Mouse (Mus musculus): ENCODE measurements around the gene Tirap. TPM values are rescaled to one million over a fixed set of nuclear protein-coding genes. Genes with fewer than 3 reads are reported as not detected.
"Not testable (repeated sequence)": the region's sequence is repeated elsewhere in the genome, so short reads cannot be mapped to it uniquely, and the experiment has no call there.

Gene Tirap
- polyA plus RNA-seq, 1 experiment from 2014 or later: 15.6 TPM

GRCm38 (mm10) chr9:35156862-35157261 is 43.2 kb downstream of the Tirap start:
- Histone ChIP-seq H3K4me1 (replicated peaks) (peaks cover 2% of the 10 kb centered on the region; the same call in 1 of the 2 replicates), H3K27me3 (ENCODE audit: insufficient read depth, poor library complexity, severe bottlenecking) (no peaks in the 10 kb centered on the region), H3K9me3 (no peaks in the 10 kb centered on the region), H3K36me3 (peaks cover 7% of the 10 kb centered on the region), H3K4me3 (no peak overlapping the region), H3K27ac (no peak overlapping the region)
- WGBS: 82% methylated on average over 4 of the region's 4 CpGs
- no peak for DNase-seq (ENCODE audit: low spot score)

- H3K4me3 ChIP-seq: no peak overlapping the region
- no peak overlapping the region for H3K27ac ChIP-seq
- H3K9me3 ChIP-seq: no peaks in the 10 kb centered on the region
- DNase-seq (ENCODE audit: low spot score): no peak
- H3K4me1 ChIP-seq (replicated peaks): peaks cover 2% of the 10 kb centered on the region; the same call in 1 of the 2 replicates
- H3K36me3 ChIP-seq: peaks cover 7% of the 10 kb centered on the region
- no peaks in the 10 kb centered on the region for H3K27me3 ChIP-seq (ENCODE audit: insufficient read depth, poor library complexity, severe bottlenecking)
- 95% methylated on average over 5 of the region's 5 CpGs for WGBS
These were observed 43.9 kb downstream of the Tirap start for GRCm38 (mm10) chr9:35156002-35156710.

GRCm38 (mm10) chr9:35152923-35153322 is 47.2 kb downstream of the Tirap start:
- no peaks in the 10 kb centered on the region for H3K9me3 ChIP-seq
- DNase-seq (ENCODE audit: low spot score): no peak
- peaks cover 7% of the 10 kb centered on the region for H3K36me3 ChIP-seq
- no peaks in the 10 kb centered on the region; the same call in 1 of the 2 replicates for H3K4me1 ChIP-seq (replicated peaks)
- H3K27ac ChIP-seq: no peak overlapping the region
- H3K27me3 ChIP-seq (ENCODE audit: insufficient read depth, poor library complexity, severe bottlenecking): no peaks in the 10 kb centered on the region
- H3K4me3 ChIP-seq: no peak overlapping the region
- 93% methylated on average over 1 of the region's 1 CpGs for WGBS

- H3K4me3 ChIP-seq; H3K36me3 ChIP-seq; H3K9me3 ChIP-seq; H3K27me3 ChIP-seq (ENCODE audit: insufficient read depth, poor library complexity, severe bottlenecking); H3K27ac ChIP-seq; DNase-seq (ENCODE audit: low spot score); H3K4me1 ChIP-seq (replicated peaks): not testable (repeated sequence)
These were observed 51.3 kb downstream of the Tirap start for GRCm38 (mm10) chr9:35148822-35149221.

GRCm38 (mm10) chr9:35147261-35147660 is 52.8 kb downstream of the Tirap start:
- not testable (repeated sequence) for H3K9me3 ChIP-seq; H3K27me3 ChIP-seq (ENCODE audit: insufficient read depth, poor library complexity, severe bottlenecking); H3K27ac ChIP-seq; H3K4me3 ChIP-seq; H3K4me1 ChIP-seq (replicated peaks); H3K36me3 ChIP-seq; DNase-seq (ENCODE audit: low spot score)
- 95% methylated on average over 14 of the region's 14 CpGs for WGBS

- no peaks in the 10 kb centered on the region for H3K9me3 ChIP-seq
- H3K4me1 ChIP-seq (replicated peaks): 0 out of 2 replicates have a peak, but pooled peaks cover 9% of the 10 kb centered on the region
- no peaks in the 10 kb centered on the region for H3K36me3 ChIP-seq
- H3K4me3 ChIP-seq: no peak overlapping the region
- no peaks in the 10 kb centered on the region for H3K27me3 ChIP-seq (ENCODE audit: insufficient read depth, poor library complexity, severe bottlenecking)
- 76% methylated on average over 1 of the region's 1 CpGs for WGBS
- H3K27ac ChIP-seq: no peak overlapping the region
- DNase-seq (ENCODE audit: low spot score): no peak
These were observed 54.3 kb downstream of the Tirap start for GRCm38 (mm10) chr9:35145829-35146228.

- no peak for DNase-seq (ENCODE audit: low spot score)
- no peak overlapping the region for H3K4me3 ChIP-seq
- H3K27ac ChIP-seq: no peak overlapping the region
- H3K4me1 ChIP-seq (replicated peaks): 0 out of 2 replicates have a peak, but pooled peaks cover 9% of the 10 kb centered on the region
- 88% methylated on average over 9 of the region's 9 CpGs for WGBS
- no peaks in the 10 kb centered on the region for H3K36me3 ChIP-seq
- H3K27me3 ChIP-seq (ENCODE audit: insufficient read depth, poor library complexity, severe bottlenecking): no peaks in the 10 kb centered on the region
- no peaks in the 10 kb centered on the region for H3K9me3 ChIP-seq
These were observed 55.0 kb downstream of the Tirap start for GRCm38 (mm10) chr9:35145118-35145517.

- no peak for DNase-seq (ENCODE audit: low spot score)
- no peaks in the 10 kb centered on the region for H3K36me3 ChIP-seq
- H3K27ac ChIP-seq: no peak overlapping the region
- H3K4me1 ChIP-seq (replicated peaks): 0 out of 2 replicates have a peak, but pooled peaks cover 9% of the 10 kb centered on the region
- no peak overlapping the region for H3K4me3 ChIP-seq
- no peaks in the 10 kb centered on the region for H3K27me3 ChIP-seq (ENCODE audit: insufficient read depth, poor library complexity, severe bottlenecking)
- no peaks in the 10 kb centered on the region for H3K9me3 ChIP-seq
- WGBS: 85% methylated on average over 2 of the region's 2 CpGs
These were observed 57.9 kb downstream of the Tirap start for GRCm38 (mm10) chr9:35142221-35142620.

- Histone ChIP-seq H3K9me3 (no peaks in the 10 kb centered on the region), H3K4me1 (replicated peaks) (no peaks in the 10 kb centered on the region), H3K4me3 (no peak overlapping the region), H3K36me3 (0 out of 2 replicates have a peak, but pooled peaks cover 9% of the 10 kb centered on the region), H3K27ac (no peak overlapping the region), H3K27me3 (ENCODE audit: insufficient read depth, poor library complexity, severe bottlenecking) (no peaks in the 10 kb centered on the region)
- 79% methylated on average over 5 of the region's 5 CpGs for WGBS
- no peak for DNase-seq (ENCODE audit: low spot score)
These were observed 60.8 kb downstream of the Tirap start for GRCm38 (mm10) chr9:35139231-35139744.

- H3K9me3 ChIP-seq: no peaks in the 10 kb centered on the region
- no peaks in the 10 kb centered on the region for H3K27me3 ChIP-seq (ENCODE audit: insufficient read depth, poor library complexity, severe bottlenecking)
- 0 out of 2 replicates have a peak, but pooled peaks cover 9% of the 10 kb centered on the region for H3K36me3 ChIP-seq
- no peak overlapping the region for H3K27ac ChIP-seq
- no peak for DNase-seq (ENCODE audit: low spot score)
- no peaks in the 10 kb centered on the region for H3K4me1 ChIP-seq (replicated peaks)
- no peak overlapping the region for H3K4me3 ChIP-seq
- 77% methylated on average over 7 of the region's 7 CpGs for WGBS
These were observed 62.1 kb downstream of the Tirap start for GRCm38 (mm10) chr9:35138029-35138428.

- Histone ChIP-seq H3K27ac (no peak overlapping the region), H3K36me3 (0 out of 2 replicates have a peak, but pooled peaks cover 9% of the 10 kb centered on the region), H3K9me3 (no peaks in the 10 kb centered on the region), H3K4me1 (replicated peaks) (0 out of 2 replicates have a peak, but pooled peaks cover 4% of the 10 kb centered on the region), H3K27me3 (ENCODE audit: insufficient read depth, poor library complexity, severe bottlenecking) (no peaks in the 10 kb centered on the region), H3K4me3 (no peak overlapping the region)
- DNase-seq (ENCODE audit: low spot score): no peak
- WGBS: 84% methylated on average over 6 of the region's 6 CpGs
These were observed 64.5 kb downstream of the Tirap start for GRCm38 (mm10) chr9:35135575-35135974.
